Mouse (Mus musculus) hindbrain, embryonic 13.5 days (tissue): Measurements from ENCODE around the gene Hacd3. TPM values are rescaled to one million over a fixed set of nuclear protein-coding genes. Genes with fewer than 3 reads are reported as not detected.

ENCODE experiments used
- ATAC-seq: fragments of 200-750 bp; cut with Nextera tagmentation; 2 replicates; pipeline ENCODE4 v1.8.0; 2017; ENCODE audit warnings: moderate TSS enrichment; ENCODE audit not compliant: low FRiP score
- H3K27ac ChIP-seq: fragments of 300-500 bp; sonication (generic); 2 replicates; pipeline ENCODE4 v1.5.1; 2015; ENCODE audit warnings: inconsistent platforms, mild to moderate bottlenecking, moderate library complexity
- H3K27me3 ChIP-seq: fragments of 300-500 bp; sonication (generic); 2 replicates; pipeline ENCODE4 v1.6.1; 2015; ENCODE audit warnings: mild to moderate bottlenecking, inconsistent platforms
- H3K36me3 ChIP-seq: fragments of 300-500 bp; sonication (generic); 2 replicates; pipeline ENCODE4 v1.6.1; 2015; ENCODE audit warnings: mild to moderate bottlenecking, inconsistent platforms
- H3K4me1 ChIP-seq: fragments of 300-500 bp; sonication (generic); replicated peaks from 2 replicates; pipeline ENCODE4 v1.6.1; 2015; ENCODE audit warnings: inconsistent platforms
- H3K4me2 ChIP-seq: fragments of 300-500 bp; sonication (generic); 2 replicates; pipeline ENCODE4 v1.6.1; 2015; ENCODE audit warnings: inconsistent platforms, mild to moderate bottlenecking, moderate library complexity
- H3K4me3 ChIP-seq: fragments of 300-500 bp; sonication (generic); 2 replicates; pipeline ENCODE4 v1.5.1; 2015; ENCODE audit warnings: mild to moderate bottlenecking, inconsistent platforms
- H3K9ac ChIP-seq: fragments of 300-500 bp; sonication (generic); 2 replicates; pipeline ENCODE4 v1.6.1; 2015; ENCODE audit warnings: mild to moderate bottlenecking, inconsistent platforms
- H3K9me3 ChIP-seq: fragments of 300-500 bp; sonication (generic); 2 replicates; pipeline ENCODE4 v1.6.1; 2016; ENCODE audit warnings: inconsistent platforms
- WGBS: fragments of 180-500 bp; shearing (Covaris S2); methylation state at CpG from one replicate; pipeline ENCODE4 v1.1.7; 2015; 5-methylcytosine and 5-hydroxymethylcytosine counted together
- polyA plus RNA-seq: library from polyadenylated mRNA; unstranded; fragments of >200 nt; fragmentation: Nextera tagmentation; extraction: Ambion mirVana; gene quantifications from 2 replicates; pipeline ENCODE4 v1.2.1, GENCODE M21; 2015

Gene Hacd3
- polyA plus RNA-seq, 1 experiment from 2014 or later: 206 TPM

- Histone ChIP-seq H3K27me3 (no peaks in the 10 kb centered on the region), H3K36me3 (no peaks in the 10 kb centered on the region), H3K4me3 (no peak overlapping the region), H3K9ac (no peak overlapping the region), H3K27ac (no peak overlapping the region), H3K4me1 (peaks cover 8% of the 10 kb centered on the region), H3K4me2 (no peak overlapping the region), H3K9me3 (no peaks in the 10 kb centered on the region)
- 93% methylated on average over 5 of the region's 5 CpGs for WGBS
- ATAC-seq: no peak
These were observed 6.8 kb upstream of the Hacd3 start for GRCm38 (mm10) chr9:65028313-65028712.

DNA sequence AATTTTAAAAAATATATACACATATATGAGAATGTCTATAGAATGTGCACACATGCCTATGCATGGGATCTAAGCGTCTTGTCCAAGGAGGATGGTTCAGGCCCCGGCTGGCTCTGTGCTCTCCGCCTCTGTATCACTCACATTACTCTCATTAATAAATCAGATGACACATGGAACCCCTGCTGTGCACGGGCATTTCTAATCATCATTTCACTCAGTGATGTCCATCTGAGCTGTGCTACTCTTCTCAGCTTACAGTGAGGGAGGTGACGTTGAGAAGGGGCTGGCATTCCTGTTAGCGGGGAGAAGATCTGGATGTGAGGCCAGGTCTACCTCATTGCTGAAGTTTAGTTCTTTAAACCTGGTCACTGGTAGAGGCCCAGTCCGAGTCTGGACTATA, 5.7 kb upstream of the Hacd3 start:
- H3K27me3 ChIP-seq: no peaks in the 10 kb centered on the region
- no peak overlapping the region for H3K27ac ChIP-seq
- no peaks in the 10 kb centered on the region for H3K9me3 ChIP-seq
- H3K4me3 ChIP-seq: no peak overlapping the region
- peaks cover 11% of the 10 kb centered on the region for H3K4me1 ChIP-seq
- WGBS: 82% methylated on average over 7 of the region's 7 CpGs
- no peak overlapping the region for H3K9ac ChIP-seq
- no peak overlapping the region for H3K4me2 ChIP-seq
- no peaks in the 10 kb centered on the region for H3K36me3 ChIP-seq
- ATAC-seq: no peak

GRCm38 (mm10) chr9:65023447-65023846, 2.0 kb upstream of the Hacd3 start:
- no peak overlapping the region for H3K9ac ChIP-seq
- peaks cover 35% of the 10 kb centered on the region for H3K4me1 ChIP-seq
- no peak overlapping the region for H3K27ac ChIP-seq
- no peak overlapping the region for H3K4me2 ChIP-seq
- no peaks in the 10 kb centered on the region for H3K27me3 ChIP-seq
- WGBS: 96% methylated on average over 3 of the region's 3 CpGs
- H3K9me3 ChIP-seq: no peaks in the 10 kb centered on the region
- ATAC-seq: no peak
- H3K36me3 ChIP-seq: no peaks in the 10 kb centered on the region
- no peak overlapping the region for H3K4me3 ChIP-seq

- Histone ChIP-seq H3K27ac (peak overlapping the region; percentile 96; the same call in 1 of the 2 replicates), H3K36me3 (no peaks in the 10 kb centered on the region), H3K9me3 (no peaks in the 10 kb centered on the region), H3K4me2 (no peak overlapping the region), H3K27me3 (no peaks in the 10 kb centered on the region), H3K4me1 (peaks cover 43% of the 10 kb centered on the region), H3K9ac (no peak overlapping the region), H3K4me3 (no peak overlapping the region)
- WGBS: 74% methylated on average over 4 of the region's 4 CpGs
- ATAC-seq: no peak
These were observed 1.2 kb upstream of the Hacd3 start for GRCm38 (mm10) chr9:65022580-65023135.

GRCm38 (mm10) chr9:65021887-65022579, 540 bp upstream of the Hacd3 start:
- Histone ChIP-seq H3K4me2 (peak overlapping the region; percentile 70), H3K27ac (peak overlapping the region; percentile 96), H3K4me1 (peaks cover 49% of the 10 kb centered on the region), H3K36me3 (no peaks in the 10 kb centered on the region), H3K9ac (peak overlapping the region; percentile 99), H3K27me3 (no peaks in the 10 kb centered on the region), H3K4me3 (peak overlapping the region; percentile 98), H3K9me3 (no peaks in the 10 kb centered on the region)
- ATAC-seq: no peak
- 21% methylated on average over 9 of the region's 9 CpGs for WGBS

DNA sequence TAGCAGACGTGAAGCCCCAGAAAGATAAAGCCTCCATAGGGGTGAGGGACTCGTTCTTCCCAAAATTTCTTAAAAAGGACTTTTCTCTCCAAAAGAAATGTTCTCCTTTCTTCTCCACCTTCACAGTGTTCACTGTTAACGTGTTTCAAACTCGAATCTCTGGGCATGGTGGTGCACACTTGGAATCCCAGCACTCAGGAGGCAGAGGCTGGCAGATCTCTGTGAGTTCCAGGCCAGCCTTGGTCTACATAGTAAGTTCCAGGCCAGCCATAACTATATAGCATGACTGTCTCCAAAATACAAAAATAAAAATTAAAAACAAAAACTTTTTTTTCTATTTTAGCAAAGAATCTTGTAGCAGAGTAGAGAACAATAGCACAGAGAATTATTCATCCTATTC, 1.4 kb downstream of the Hacd3 start:
- H3K27me3 ChIP-seq: no peaks in the 10 kb centered on the region
- H3K36me3 ChIP-seq: peaks cover 2% of the 10 kb centered on the region; the same call in 1 of the 2 replicates
- ATAC-seq: no peak
- peak overlapping the region; percentile 98 for H3K4me3 ChIP-seq
- WGBS: 77% methylated on average over 4 of the region's 4 CpGs
- no peaks in the 10 kb centered on the region for H3K9me3 ChIP-seq
- H3K27ac ChIP-seq: no peak overlapping the region
- H3K4me2 ChIP-seq: peak overlapping the region; percentile 70
- H3K9ac ChIP-seq: peak overlapping the region; percentile 99; the same call in 1 of the 2 replicates
- peaks cover 68% of the 10 kb centered on the region for H3K4me1 ChIP-seq

DNA sequence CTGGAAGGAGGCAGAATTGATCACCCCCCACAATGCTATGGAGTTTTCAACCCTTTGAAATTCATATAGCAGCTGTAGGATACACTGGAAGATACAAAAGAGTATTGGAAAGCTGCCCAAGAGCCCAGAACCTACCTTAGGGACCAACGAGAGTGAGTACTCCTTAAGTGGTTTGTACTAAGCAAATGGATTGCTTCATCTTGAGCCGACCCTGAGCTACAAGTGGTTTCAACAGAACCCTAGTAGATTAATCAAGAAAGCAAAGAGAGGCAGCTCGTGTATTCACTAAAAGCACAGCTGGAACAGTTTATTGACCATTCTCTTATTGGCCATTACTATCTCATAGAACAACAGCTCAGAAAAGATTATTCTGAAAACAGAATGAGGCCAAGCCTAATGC, 2.3 kb downstream of the Hacd3 start:
- Histone ChIP-seq H3K27ac (no peak overlapping the region), H3K4me1 (peaks cover 70% of the 10 kb centered on the region), H3K36me3 (peaks cover 3% of the 10 kb centered on the region; the same call in 1 of the 2 replicates), H3K9me3 (no peaks in the 10 kb centered on the region), H3K4me3 (peak overlapping the region; percentile 98), H3K9ac (peak overlapping the region; percentile 99), H3K27me3 (no peaks in the 10 kb centered on the region), H3K4me2 (peak overlapping the region; percentile 70)
- 46% methylated on average over 3 of the region's 3 CpGs for WGBS
- ATAC-seq: no peak

DNA sequence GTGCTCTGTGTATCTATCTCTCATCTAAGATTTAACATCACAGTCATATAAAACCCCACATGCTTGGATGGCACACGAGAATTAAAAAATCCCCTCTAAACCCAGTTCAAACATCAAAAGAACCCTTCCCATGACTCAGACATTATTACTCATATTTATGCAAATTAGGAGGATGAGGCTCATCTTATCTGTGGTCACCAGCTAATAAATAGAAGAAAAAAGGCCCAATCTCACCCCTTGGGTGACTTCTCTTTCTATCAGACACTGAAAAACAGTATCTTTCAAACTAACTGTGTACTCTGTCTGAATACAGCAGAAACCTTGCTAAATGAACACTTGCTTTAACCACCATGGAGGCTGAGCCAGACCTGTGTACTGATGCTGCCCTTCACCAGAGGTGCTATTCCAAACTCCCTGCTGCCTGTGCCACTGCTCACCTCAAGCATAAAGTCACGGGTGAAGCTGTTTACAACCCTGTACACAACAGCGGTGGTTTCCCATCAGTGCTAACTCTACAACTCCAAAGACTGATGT, 2.8 kb downstream of the Hacd3 start:
- no peaks in the 10 kb centered on the region for H3K9me3 ChIP-seq
- no peak overlapping the region for H3K27ac ChIP-seq
- H3K4me3 ChIP-seq: peak overlapping the region; percentile 98; the same call in 1 of the 2 replicates
- peaks cover 70% of the 10 kb centered on the region for H3K4me1 ChIP-seq
- no peak for ATAC-seq
- WGBS: 73% methylated on average over 3 of the region's 3 CpGs
- peaks cover 3% of the 10 kb centered on the region; the same call in 1 of the 2 replicates for H3K36me3 ChIP-seq
- peak overlapping the region; percentile 70 for H3K4me2 ChIP-seq
- peak overlapping the region; percentile 31; the same call in 1 of the 2 replicates for H3K9ac ChIP-seq
- H3K27me3 ChIP-seq: no peaks in the 10 kb centered on the region

GRCm38 (mm10) chr9:65017896-65018295, 3.6 kb downstream of the Hacd3 start:
- no peak overlapping the region for H3K4me3 ChIP-seq
- H3K4me2 ChIP-seq: peak overlapping the region; percentile 70
- H3K9ac ChIP-seq: no peak overlapping the region
- ATAC-seq: no peak
- H3K4me1 ChIP-seq: peaks cover 69% of the 10 kb centered on the region
- no peaks in the 10 kb centered on the region for H3K27me3 ChIP-seq
- WGBS: 92% methylated on average over 4 of the region's 4 CpGs
- H3K27ac ChIP-seq: no peak overlapping the region
- no peaks in the 10 kb centered on the region for H3K9me3 ChIP-seq
- peaks cover 3% of the 10 kb centered on the region; the same call in 1 of the 2 replicates for H3K36me3 ChIP-seq

GRCm38 (mm10) chr9:65016978-65017827, 4.3 kb downstream of the Hacd3 start:
- peaks cover 3% of the 10 kb centered on the region; the same call in 1 of the 2 replicates for H3K36me3 ChIP-seq
- 75% methylated on average over 16 of the region's 16 CpGs for WGBS
- H3K27me3 ChIP-seq: no peaks in the 10 kb centered on the region
- H3K4me2 ChIP-seq: 0 out of 2 replicates have a peak overlapping the region, but pooled peaks have one; percentile 0
- ATAC-seq: no peak
- peak overlapping the region; percentile 66 for H3K27ac ChIP-seq
- no peaks in the 10 kb centered on the region for H3K9me3 ChIP-seq
- H3K4me1 ChIP-seq: peaks cover 62% of the 10 kb centered on the region
- H3K9ac ChIP-seq: peak overlapping the region; percentile 58
- no peak overlapping the region for H3K4me3 ChIP-seq

GRCm38 (mm10) chr9:65016241-65016977, 5.1 kb downstream of the Hacd3 start:
- Histone ChIP-seq H3K27me3 (no peaks in the 10 kb centered on the region), H3K4me3 (no peak overlapping the region), H3K4me1 (peaks cover 58% of the 10 kb centered on the region), H3K9me3 (no peaks in the 10 kb centered on the region), H3K4me2 (0 out of 2 replicates have a peak overlapping the region, but pooled peaks have one; percentile 0), H3K27ac (peak overlapping the region; percentile 66), H3K36me3 (peaks cover 3% of the 10 kb centered on the region; the same call in 1 of the 2 replicates), H3K9ac (peak overlapping the region; percentile 58; the same call in 1 of the 2 replicates)
- 59% methylated on average over 4 of the region's 4 CpGs for WGBS
- ATAC-seq: no peak
